Mouse (Mus musculus) heart, postnatal 0 days (tissue): ENCODE results near the gene Mymx. TPM values are rescaled to one million over a fixed set of nuclear protein-coding genes. Genes with fewer than 3 reads are reported as not detected.
A peak's percentile ranks its signal among the peaks of the same experiment; 100 is the strongest.

Experiments
- ATAC-seq: fragments of 200-750 bp; cut with Nextera tagmentation; 2 replicates; pipeline ENCODE4 v1.8.0; 2017; ENCODE audit warnings: low read depth, moderate number of reproducible peaks, moderate library complexity; ENCODE audit not compliant: insufficient read depth
- DNase-seq: peaks from one replicate; pipeline ENCODE4 v3.0.0-alpha.2; 2016; ENCODE audit warnings: low spot score
- H3K27ac ChIP-seq: fragments of 300-500 bp; sonication (generic); 2 replicates; pipeline ENCODE4 v1.5.1; 2014; ENCODE audit warnings: low read depth, mild to moderate bottlenecking
- H3K27me3 ChIP-seq: fragments of 300-500 bp; sonication (generic); 2 replicates; pipeline ENCODE4 v1.6.1; 2014; ENCODE audit warnings: low read length, mixed read lengths; ENCODE audit not compliant: control insufficient read depth, insufficient read depth
- H3K36me3 ChIP-seq: fragments of 300-500 bp; sonication (generic); replicated peaks from 2 replicates; pipeline ENCODE4 v1.6.1; 2014; ENCODE audit warnings: low read length, mixed read lengths; ENCODE audit not compliant: control insufficient read depth, insufficient read depth
- H3K4me1 ChIP-seq: fragments of 300-500 bp; sonication (generic); 2 replicates; pipeline ENCODE4 v1.6.1; 2014; ENCODE audit warnings: antibody characterized with exemption; ENCODE audit not compliant: control insufficient read depth, insufficient read depth
- H3K4me2 ChIP-seq: fragments of 300-500 bp; sonication (generic); 2 replicates; pipeline ENCODE4 v1.6.1; 2014; ENCODE audit warnings: low read depth, mild to moderate bottlenecking, low read length, moderate library complexity
- H3K4me3 ChIP-seq: fragments of 300-500 bp; sonication (generic); 2 replicates; pipeline ENCODE4 v1.5.1; 2014; ENCODE audit warnings: low read depth, low read length
- H3K9ac ChIP-seq: fragments of 300-500 bp; sonication (generic); replicated peaks from 2 replicates; pipeline ENCODE4 v1.6.1; 2014; ENCODE audit warnings: low read depth, low read length, mixed read lengths
- H3K9me3 ChIP-seq: fragments of 300-500 bp; sonication (generic); replicated peaks from 2 replicates; pipeline ENCODE4 v1.6.1; 2016; ENCODE audit warnings: low read length; ENCODE audit not compliant: control insufficient read depth
- CTCF ChIP-seq: IDR thresholded peaks from 2 replicates; pipeline ENCODE4 v1.5.1; 2016; ENCODE audit warnings: antibody characterized with exemption, control low read depth, low read depth
- EP300 ChIP-seq: IDR thresholded peaks from 2 replicates; pipeline ENCODE4 v1.6.1; 2016; ENCODE audit warnings: antibody characterized with exemption, low read depth
- WGBS: fragments of 180-500 bp; shearing (Covaris S2); extraction: QIAGEN DNeasy Blood & Tissue Kit; methylation state at CpG from one replicate; pipeline ENCODE4 v1.1.7; 2014; 5-methylcytosine and 5-hydroxymethylcytosine counted together
- polyA plus RNA-seq: library from polyadenylated mRNA; unstranded; fragments of >200 nt; fragmentation: Nextera tagmentation; extraction: Ambion mirVana; gene quantifications from 2 replicates; pipeline ENCODE4 v1.2.1, GENCODE M21; 2015
- total RNA-seq: library from RNA; depleted of rRNA; stranded (reverse); fragments of >200 nt; gene quantifications from 2 replicates; pipeline ENCODE4 v1.2.3, GENCODE M21; 2014; ENCODE audit warnings: low replicate concordance

Gene Mymx
- total and polyA plus RNA-seq, 2 experiments from 2014 or later, result not detected

GRCm38 (mm10) chr17:45599446-45600242 is 2.3 kb downstream of the Mymx start, which contains the start of gene Slc29a1:
TSS of gene Slc29a1 (minus strand) at chr17:45599606.
- no peak for TF ChIP-seq CTCF
- no peak for TF ChIP-seq EP300
- WGBS, result 22% methylated on average over 32 of the region's 32 CpGs
- no peak within 1 kb of the TSS for H3K27ac ChIP-seq
- peak within 1 kb of the TSS; percentile 71 for H3K4me2 ChIP-seq
- no peaks in the 10 kb centered on the region for H3K9me3 ChIP-seq
- DNase-seq (no peak), ATAC-seq (peak; percentile 40)
- no peaks in the 10 kb centered on the region for H3K27me3 ChIP-seq
- H3K9ac ChIP-seq, result peak within 1 kb of the TSS; percentile 34
- H3K4me3 ChIP-seq, result peak within 1 kb of the TSS; percentile 33
- H3K36me3 ChIP-seq, result no peaks in the 10 kb centered on the region
- H3K4me1 ChIP-seq, result peaks cover 21% of the 10 kb centered on the region

GRCm38 (mm10) chr17:45598891-45599290 is 3.0 kb downstream of the Mymx start:
- Histone ChIP-seq H3K27ac (no peak overlapping the region), H3K4me1 (peaks cover 28% of the 10 kb centered on the region)
- WGBS, result 45% methylated on average over 3 of the region's 3 CpGs

GRCm38 (mm10) chr17:45598376-45598775 is 3.5 kb downstream of the Mymx start:
- no peaks in the 10 kb centered on the region for H3K9me3 ChIP-seq
- H3K4me1 ChIP-seq, result peaks cover 33% of the 10 kb centered on the region
- no peaks in the 10 kb centered on the region for H3K27me3 ChIP-seq
- 95% methylated on average over 2 of the region's 2 CpGs for WGBS
- TF ChIP-seq CTCF (no peak), EP300 (no peak)
- H3K36me3 ChIP-seq, result no peaks in the 10 kb centered on the region
- H3K4me2 ChIP-seq, result no peak overlapping the region
- DNase-seq (no peak), ATAC-seq (no peak)
- no peak overlapping the region for H3K27ac ChIP-seq
- H3K9ac ChIP-seq, result no peak overlapping the region
- no peak overlapping the region for H3K4me3 ChIP-seq

More at GRCm38 (mm10) chr17:45598891-45599290, 3.0 kb downstream of the Mymx start:
- Histone ChIP-seq H3K4me2 (peak overlapping the region; percentile 71), H3K27me3 (no peaks in the 10 kb centered on the region), H3K4me3 (peak overlapping the region; percentile 33), H3K36me3 (no peaks in the 10 kb centered on the region), H3K9me3 (no peaks in the 10 kb centered on the region), H3K9ac (0 out of 2 replicates have a peak overlapping the region, but pooled peaks have one; percentile 34)
- DNase-seq (no peak), ATAC-seq (no peak)
- TF ChIP-seq CTCF (no peak), EP300 (no peak)

GRCm38 (mm10) chr17:45597787-45598186 is 4.1 kb downstream of the Mymx start:
- no peaks in the 10 kb centered on the region for H3K36me3 ChIP-seq
- H3K4me3 ChIP-seq, result no peak overlapping the region
- TF ChIP-seq CTCF (no peak), EP300 (no peak)
- no peak overlapping the region for H3K9ac ChIP-seq
- H3K27me3 ChIP-seq, result no peaks in the 10 kb centered on the region
- H3K4me1 ChIP-seq, result peaks cover 39% of the 10 kb centered on the region
- DNase-seq, result no peak
- no peak overlapping the region for H3K27ac ChIP-seq
- H3K4me2 ChIP-seq, result no peak overlapping the region
- no peaks in the 10 kb centered on the region for H3K9me3 ChIP-seq
- WGBS, result 45% methylated on average over 3 of the region's 3 CpGs
- ATAC-seq, result no peak

GRCm38 (mm10) chr17:45596631-45597396 is 5.1 kb downstream of the Mymx start:
- H3K27me3 ChIP-seq, result no peaks in the 10 kb centered on the region
- H3K4me1 ChIP-seq, result peaks cover 49% of the 10 kb centered on the region
- peak; percentile 63 for ATAC-seq
- H3K36me3 ChIP-seq, result no peaks in the 10 kb centered on the region
- no peak overlapping the region for H3K4me2 ChIP-seq
- H3K9ac ChIP-seq, result no peak overlapping the region
- H3K27ac ChIP-seq, result peak overlapping the region; percentile 72
- 35% methylated on average over 11 of the region's 11 CpGs for WGBS
- H3K9me3 ChIP-seq, result no peaks in the 10 kb centered on the region
- TF ChIP-seq CTCF, result peak; percentile 68
- no peak for TF ChIP-seq EP300
- H3K4me3 ChIP-seq, result no peak overlapping the region
- peak; percentile 70 for DNase-seq
